Mouse (Mus musculus): ENCODE results near the gene Slc12a9.

DNA sequence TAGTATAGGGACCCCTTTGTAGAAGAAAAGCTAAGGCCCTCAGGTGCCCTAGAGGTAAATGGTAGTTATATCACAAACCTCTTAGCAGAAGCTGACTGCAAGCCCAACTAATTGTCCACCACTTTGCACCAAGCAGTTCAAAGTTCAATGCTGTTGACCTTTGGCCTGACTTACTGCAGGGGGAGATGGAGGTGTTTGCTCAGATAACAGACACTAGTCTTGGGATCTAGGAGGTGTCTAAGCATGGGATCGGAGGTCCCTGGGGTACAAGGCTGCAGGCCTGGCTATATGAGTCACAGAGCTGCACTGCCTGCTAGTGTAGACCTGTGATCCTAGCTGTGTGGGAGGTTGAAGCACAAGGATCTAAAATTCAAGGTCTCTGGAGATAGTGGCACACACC lies 14.8 kb downstream of the Slc12a9 start:
- TF ChIP-seq CTCF (conservative IDR thresholded peaks at IDR 0.05; ENCODE audit: insufficient read depth, insufficient read length, low read depth, low read length) (no peak), POLR2A (IDR thresholded peaks at IDR 0.05; ENCODE audit: low read depth, low read length) (no peak)
